Mouse (Mus musculus) lung, embryonic 16.5 days (tissue): ENCODE data around the gene Kcnt2. TPM values are rescaled to one million over a fixed set of nuclear protein-coding genes. Genes with fewer than 3 reads are reported as not detected.

Experiments used
- ATAC-seq: fragments of 200-750 bp; cut with Nextera tagmentation; 2 replicates; pipeline ENCODE4 v1.8.0; 2017; ENCODE audit warnings: low read depth, mild to moderate bottlenecking, moderate library complexity
- H3K27ac ChIP-seq: fragments of 300-500 bp; sonication (generic); 2 replicates; pipeline ENCODE4 v1.5.1; 2014; ENCODE audit warnings: mild to moderate bottlenecking, control low read depth, low read length
- H3K27me3 ChIP-seq: fragments of 300-500 bp; sonication (generic); 2 replicates; pipeline ENCODE4 v1.6.1; 2014; ENCODE audit warnings: low read depth, low read length, mixed read lengths; ENCODE audit not compliant: control insufficient read depth, insufficient read depth
- H3K36me3 ChIP-seq: fragments of 300-500 bp; sonication (generic); 2 replicates; pipeline ENCODE4 v1.6.1; 2014; ENCODE audit warnings: low read length; ENCODE audit not compliant: control insufficient read depth, insufficient read depth
- H3K4me1 ChIP-seq: fragments of 300-500 bp; sonication (generic); replicated peaks from 2 replicates; pipeline ENCODE4 v1.6.1; 2014; ENCODE audit warnings: low read length, mixed read lengths; ENCODE audit not compliant: control insufficient read depth, insufficient read depth
- H3K4me2 ChIP-seq: fragments of 300-500 bp; sonication (generic); 2 replicates; pipeline ENCODE4 v1.6.1; 2014; ENCODE audit warnings: low read depth, low read length, control low read depth
- H3K4me3 ChIP-seq: fragments of 300-500 bp; sonication (generic); 2 replicates; pipeline ENCODE4 v1.5.1; 2014; ENCODE audit warnings: mild to moderate bottlenecking, low read length, control low read depth
- H3K9ac ChIP-seq: fragments of 300-500 bp; sonication (generic); 2 replicates; pipeline ENCODE4 v1.6.1; 2014; ENCODE audit warnings: low read length, control low read depth
- H3K9me3 ChIP-seq: fragments of 300-500 bp; sonication (generic); 2 replicates; pipeline ENCODE4 v1.6.1; 2016; ENCODE audit warnings: low read length; ENCODE audit not compliant: control insufficient read depth
- WGBS: fragments of 180-500 bp; shearing (Covaris S2); extraction: QIAGEN DNeasy Blood & Tissue Kit; methylation state at CpG from one replicate; pipeline ENCODE4 v1.1.7; 2014; 5-methylcytosine and 5-hydroxymethylcytosine counted together
- polyA plus RNA-seq: library from polyadenylated mRNA; unstranded; fragments of >200 nt; fragmentation: Nextera tagmentation; extraction: Ambion mirVana; gene quantifications from 2 replicates; pipeline ENCODE4 v1.2.1, GENCODE M21; 2015

The Kcnt2 gene
- polyA plus RNA-seq, 1 experiment from 2014 or later = 0.45 TPM

- no peaks in the 10 kb centered on the region for H3K9me3 ChIP-seq
- ATAC-seq = no peak
- WGBS = 73% methylated on average over 4 of the region's 4 CpGs
Measured at GRCm38 (mm10) chr1:140406631-140407288, 160.8 kb downstream of the Kcnt2 start.

DNA sequence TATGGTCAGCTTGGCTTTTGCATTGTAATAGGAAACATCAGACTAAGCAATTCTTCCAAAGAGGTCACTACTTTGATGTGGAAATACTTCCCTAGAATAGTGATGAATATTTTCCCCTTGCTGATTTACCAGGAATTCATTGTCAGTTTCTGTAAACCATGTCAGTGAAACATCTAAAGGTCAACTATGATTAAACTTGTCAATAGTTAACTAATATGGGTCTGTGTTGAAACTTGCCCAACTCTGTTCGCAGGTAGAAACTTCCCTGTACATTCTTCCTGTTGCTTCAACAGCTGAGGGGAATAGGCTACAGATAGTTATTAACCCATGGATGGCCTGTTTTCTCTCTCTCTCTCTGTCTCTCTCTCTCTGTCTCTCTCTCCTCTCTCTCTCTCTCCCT lies 169.8 kb downstream of the Kcnt2 start:
- no peak overlapping the region for H3K4me2 ChIP-seq
- 46% methylated on average over 1 of the region's 1 CpGs for WGBS
- no peaks in the 10 kb centered on the region for H3K9me3 ChIP-seq
- H3K4me1 ChIP-seq = no peaks in the 10 kb centered on the region
- H3K27me3 ChIP-seq = no peaks in the 10 kb centered on the region
- no peak for ATAC-seq
- H3K4me3 ChIP-seq = no peak overlapping the region
- H3K27ac ChIP-seq = no peak overlapping the region
- H3K9ac ChIP-seq = no peak overlapping the region
- no peaks in the 10 kb centered on the region for H3K36me3 ChIP-seq

More at GRCm38 (mm10) chr1:140406631-140407288, 160.8 kb downstream of the Kcnt2 start:
- no peak overlapping the region for H3K9ac ChIP-seq
- no peaks in the 10 kb centered on the region for H3K4me1 ChIP-seq
- H3K4me3 ChIP-seq = no peak overlapping the region
- no peak overlapping the region for H3K27ac ChIP-seq
- H3K4me2 ChIP-seq = no peak overlapping the region
- no peaks in the 10 kb centered on the region for H3K27me3 ChIP-seq
- H3K36me3 ChIP-seq = no peaks in the 10 kb centered on the region

DNA sequence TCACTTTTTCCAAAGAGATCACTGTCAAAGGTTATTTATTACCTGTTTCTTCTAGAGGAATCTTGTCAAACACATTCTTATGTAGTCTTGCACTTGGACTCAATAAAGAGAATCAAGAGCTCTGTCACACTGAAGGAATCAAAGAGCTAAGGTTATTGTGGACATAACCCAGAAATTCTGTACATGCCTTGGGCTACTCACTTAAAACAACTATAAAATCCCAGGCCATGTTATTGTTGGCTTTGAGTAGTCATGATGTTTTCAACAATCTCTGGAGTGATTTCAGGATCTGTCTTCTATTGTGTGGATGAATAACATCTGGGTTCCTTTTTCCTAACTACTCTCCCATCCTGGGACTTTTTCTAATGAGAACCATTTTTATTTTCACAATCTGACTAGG lies 177.0 kb downstream of the Kcnt2 start:
- Histone ChIP-seq H3K9me3 (no peaks in the 10 kb centered on the region), H3K36me3 (no peaks in the 10 kb centered on the region), H3K27ac (no peak overlapping the region), H3K9ac (no peak overlapping the region), H3K4me3 (no peak overlapping the region), H3K27me3 (no peaks in the 10 kb centered on the region), H3K4me2 (no peak overlapping the region), H3K4me1 (no peaks in the 10 kb centered on the region)
- ATAC-seq = no peak

GRCm38 (mm10) chr1:140429284-140429850 lies 183.4 kb downstream of the Kcnt2 start:
- Histone ChIP-seq H3K4me2 (no peak overlapping the region), H3K9me3 (no peaks in the 10 kb centered on the region), H3K4me3 (no peak overlapping the region), H3K9ac (no peak overlapping the region), H3K27me3 (no peaks in the 10 kb centered on the region), H3K27ac (no peak overlapping the region), H3K36me3 (no peaks in the 10 kb centered on the region), H3K4me1 (no peaks in the 10 kb centered on the region)
- no peak for ATAC-seq
- 40% methylated on average over 2 of the region's 2 CpGs for WGBS

GRCm38 (mm10) chr1:140432039-140432438 lies 186.1 kb downstream of the Kcnt2 start:
- WGBS = 59% methylated on average over 1 of the region's 1 CpGs

GRCm38 (mm10) chr1:140434791-140435190 lies 188.8 kb downstream of the Kcnt2 start:
- Histone ChIP-seq H3K27me3 (no peaks in the 10 kb centered on the region), H3K9ac (no peak overlapping the region), H3K27ac (no peak overlapping the region), H3K9me3 (no peaks in the 10 kb centered on the region), H3K4me2 (no peak overlapping the region), H3K4me1 (no peaks in the 10 kb centered on the region), H3K36me3 (no peaks in the 10 kb centered on the region), H3K4me3 (no peak overlapping the region)
- 70% methylated on average over 2 of the region's 2 CpGs for WGBS
- no peak for ATAC-seq

More at GRCm38 (mm10) chr1:140432039-140432438, 186.1 kb downstream of the Kcnt2 start:
- no peak for ATAC-seq
- H3K9me3 ChIP-seq = no peaks in the 10 kb centered on the region
- H3K36me3 ChIP-seq = no peaks in the 10 kb centered on the region
- no peak overlapping the region for H3K9ac ChIP-seq
- no peak overlapping the region for H3K4me2 ChIP-seq
- no peak overlapping the region for H3K27ac ChIP-seq
- H3K27me3 ChIP-seq = no peaks in the 10 kb centered on the region
- no peak overlapping the region for H3K4me3 ChIP-seq
- no peaks in the 10 kb centered on the region for H3K4me1 ChIP-seq

GRCm38 (mm10) chr1:140438176-140438575 lies 192.2 kb downstream of the Kcnt2 start:
- H3K4me1 ChIP-seq = no peaks in the 10 kb centered on the region
- no peak overlapping the region for H3K4me3 ChIP-seq
- 63% methylated on average over 5 of the region's 5 CpGs for WGBS
- no peak for ATAC-seq
- no peak overlapping the region for H3K27ac ChIP-seq
- no peaks in the 10 kb centered on the region for H3K9me3 ChIP-seq
- no peaks in the 10 kb centered on the region for H3K36me3 ChIP-seq
- H3K27me3 ChIP-seq = no peaks in the 10 kb centered on the region
- H3K4me2 ChIP-seq = no peak overlapping the region
- H3K9ac ChIP-seq = no peak overlapping the region

- H3K27me3 ChIP-seq = no peaks in the 10 kb centered on the region
- H3K9me3 ChIP-seq = no peaks in the 10 kb centered on the region
- H3K4me3 ChIP-seq = no peak overlapping the region
- ATAC-seq = no peak
- WGBS = 71% methylated on average over 1 of the region's 1 CpGs
- H3K9ac ChIP-seq = no peak overlapping the region
- H3K4me2 ChIP-seq = no peak overlapping the region
- no peaks in the 10 kb centered on the region for H3K36me3 ChIP-seq
- no peak overlapping the region for H3K27ac ChIP-seq
- H3K4me1 ChIP-seq = no peaks in the 10 kb centered on the region
Measured at GRCm38 (mm10) chr1:140443904-140444303, 197.9 kb downstream of the Kcnt2 start.

- 78% methylated on average over 5 of the region's 5 CpGs for WGBS
- H3K4me3 ChIP-seq = no peak overlapping the region
- H3K9ac ChIP-seq = no peak overlapping the region
- H3K27me3 ChIP-seq = no peaks in the 10 kb centered on the region
- no peak overlapping the region for H3K4me2 ChIP-seq
- no peaks in the 10 kb centered on the region for H3K9me3 ChIP-seq
- no peak overlapping the region for H3K27ac ChIP-seq
- no peaks in the 10 kb centered on the region for H3K36me3 ChIP-seq
- H3K4me1 ChIP-seq = no peaks in the 10 kb centered on the region
- no peak for ATAC-seq
Measured at GRCm38 (mm10) chr1:140444394-140444793, 198.4 kb downstream of the Kcnt2 start.
